Mouse (Mus musculus): ENCODE measurements around the gene Wtip.
"Not testable (repeated sequence)": the region's sequence is repeated elsewhere in the genome, so short reads cannot be mapped to it uniquely, and the experiment has no call there.

The Wtip gene

GRCm38 (mm10) chr7:34109190-34109589 lies 23.9 kb downstream of the Wtip start:
- no peak for DNase-seq

- DNase-seq: no peak
Measured at GRCm38 (mm10) chr7:34101276-34101675, 31.8 kb downstream of the Wtip start.

DNA sequence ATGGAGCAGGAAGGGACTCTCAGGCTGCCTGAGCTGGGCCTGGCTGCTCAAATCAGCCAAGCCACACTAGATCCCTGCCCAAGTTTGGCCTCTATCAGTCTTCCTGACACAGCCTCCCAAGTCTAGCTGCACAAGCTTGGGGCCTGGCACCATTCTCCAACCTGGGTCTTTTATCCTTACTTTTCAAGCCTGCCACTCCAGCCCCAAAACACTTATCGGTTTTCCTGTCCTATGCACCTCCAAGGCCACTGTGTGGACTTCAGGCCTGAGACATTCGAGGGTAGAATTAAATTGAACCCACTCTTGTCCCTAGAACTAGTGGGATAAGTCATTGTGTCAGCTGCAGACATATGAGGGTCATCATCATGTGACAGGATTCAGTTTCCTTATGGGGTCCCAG lies 33.1 kb downstream of the Wtip start:
- DNase-seq: no peak

DNA sequence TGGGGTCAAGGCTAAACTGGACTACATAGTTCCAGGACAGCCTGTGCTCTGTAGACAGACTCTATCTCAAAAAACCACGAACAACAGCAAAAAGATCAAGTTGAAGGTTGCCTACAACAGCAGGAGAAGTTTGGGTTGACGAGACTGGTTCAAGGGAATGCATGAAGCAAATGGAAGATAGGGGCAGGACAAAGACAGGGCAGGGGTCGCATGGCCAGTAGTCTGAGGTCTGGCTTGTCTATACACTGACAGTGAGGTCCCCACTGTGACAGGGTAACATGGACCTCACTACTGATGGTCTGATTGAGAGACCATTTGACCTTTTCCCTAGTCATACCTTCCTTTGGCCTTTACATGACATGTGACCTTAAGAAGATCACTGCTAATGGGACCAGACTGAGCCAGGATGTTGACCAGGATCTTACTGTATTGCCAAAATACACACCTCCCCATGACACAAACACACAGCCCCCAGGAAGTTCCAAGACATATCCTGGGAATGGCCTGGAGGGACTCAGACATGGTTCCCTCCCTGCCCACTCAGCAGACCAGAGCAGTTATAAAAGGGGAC lies 38.1 kb downstream of the Wtip start, which contains the start of gene Scgb1b30:
Gene Scgb1b30, plus strand, starts transcription at position 521 of the 571 bp plus-strand sequence.
- no peak for DNase-seq

- not testable (repeated sequence) for DNase-seq
Measured at GRCm38 (mm10) chr7:34068132-34068531, 64.9 kb downstream of the Wtip start.

Measured in cerebellum, adult 18-20 months (tissue).